Mouse (Mus musculus): Measurements from ENCODE around the gene Caprin2. TPM values are rescaled to one million over a fixed set of nuclear protein-coding genes. Genes with fewer than 3 reads are reported as not detected.

Gene Caprin2
- polyA plus RNA-seq, 1 experiment from 2014 or later, result 10.1 TPM

GRCm38 (mm10) chr6:148799773-148800172 is 96.3 kb downstream of the Caprin2 start:
- Histone ChIP-seq H3K4me2 (ENCODE audit: low read length) (no peak overlapping the region), H3K4me1 (replicated peaks; ENCODE audit: insufficient read depth, low read length) (no peaks in the 10 kb centered on the region), H3K4me3 (replicated peaks; ENCODE audit: low read depth, low read length) (no peak overlapping the region), H3K27me3 (ENCODE audit: insufficient read depth, low read length) (no peaks in the 10 kb centered on the region), H3K9ac (ENCODE audit: low read depth, low read length) (no peak overlapping the region), H3K27ac (no peak overlapping the region), H3K9me3 (replicated peaks; ENCODE audit: low read length) (no peaks in the 10 kb centered on the region), H3K36me3 (ENCODE audit: insufficient read depth, low read length) (peaks cover 51% of the 10 kb centered on the region)
- ATAC-seq (replicated peaks; ENCODE audit: low FRiP score, low read depth) (no peak), DNase-seq (ENCODE audit: low spot score) (no peak)
- 87% methylated on average over 4 of the region's 4 CpGs for WGBS
- TF ChIP-seq CTCF (IDR thresholded peaks at IDR 0.05; ENCODE audit: low read depth), result peak; percentile 30; the same call in 1 of the 2 replicates

- 97% methylated on average over 2 of the region's 2 CpGs for WGBS
- Histone ChIP-seq H3K4me2 (ENCODE audit: low read length) (no peak overlapping the region), H3K9me3 (replicated peaks; ENCODE audit: low read length) (no peaks in the 10 kb centered on the region), H3K36me3 (ENCODE audit: insufficient read depth, low read length) (peaks cover 34% of the 10 kb centered on the region), H3K4me3 (replicated peaks; ENCODE audit: low read depth, low read length) (no peak overlapping the region), H3K27me3 (ENCODE audit: insufficient read depth, low read length) (no peaks in the 10 kb centered on the region), H3K4me1 (replicated peaks; ENCODE audit: insufficient read depth, low read length) (no peaks in the 10 kb centered on the region), H3K9ac (ENCODE audit: low read depth, low read length) (no peak overlapping the region), H3K27ac (no peak overlapping the region)
- TF ChIP-seq CTCF (IDR thresholded peaks at IDR 0.05; ENCODE audit: low read depth), result no peak
- DNase-seq (ENCODE audit: low spot score) (no peak), ATAC-seq (replicated peaks; ENCODE audit: low FRiP score, low read depth) (no peak)
These were observed 100.9 kb downstream of the Caprin2 start for GRCm38 (mm10) chr6:148795145-148795544.

Other genes starting within 250 kb of the Caprin2 start
- 17.3 and 18.0 TPM in 2 replicates for gene Ipo8, start 64.8 kb downstream of the Caprin2 start, polyA plus RNA-seq (2015; fragmentation: Nextera tagmentation; extraction: Ambion mirVana)
- gene Sinhcaf, start 50.2 kb upstream of the Caprin2 start, polyA plus RNA-seq (2015; fragmentation: Nextera tagmentation; extraction: Ambion mirVana), result 103 and 107 TPM in 2 replicates
- 4.6 and 5.0 TPM in 2 replicates for gene Dennd5b, start 205.4 kb upstream of the Caprin2 start, polyA plus RNA-seq (2015; fragmentation: Nextera tagmentation; extraction: Ambion mirVana)
- not detected in 2 replicates for gene Gm10203, start 233.9 kb upstream of the Caprin2 start, polyA plus RNA-seq (2015; fragmentation: Nextera tagmentation; extraction: Ambion mirVana)
- 22.7 and 26.0 TPM in 2 replicates for gene Etfbkmt, start 243.6 kb upstream of the Caprin2 start, polyA plus RNA-seq (2015; fragmentation: Nextera tagmentation; extraction: Ambion mirVana)